Mouse (Mus musculus) T-helper 1 cell (primary cell): ENCODE results near the gene Snrpd3.
"Not testable (repeated sequence)": the region's sequence is repeated elsewhere in the genome, so short reads cannot be mapped to it uniquely, and the experiment has no call there.

ENCODE experiments used
- in situ Hi-C: fragments of 300-600 bp; cut with MboI, MseI; formaldehyde crosslinking; loops from one replicate; pipeline ENCODE4 v1.15.1; 2025; ENCODE audit warnings: high pct_unique_total_duplicates

The Snrpd3 gene

DNA sequence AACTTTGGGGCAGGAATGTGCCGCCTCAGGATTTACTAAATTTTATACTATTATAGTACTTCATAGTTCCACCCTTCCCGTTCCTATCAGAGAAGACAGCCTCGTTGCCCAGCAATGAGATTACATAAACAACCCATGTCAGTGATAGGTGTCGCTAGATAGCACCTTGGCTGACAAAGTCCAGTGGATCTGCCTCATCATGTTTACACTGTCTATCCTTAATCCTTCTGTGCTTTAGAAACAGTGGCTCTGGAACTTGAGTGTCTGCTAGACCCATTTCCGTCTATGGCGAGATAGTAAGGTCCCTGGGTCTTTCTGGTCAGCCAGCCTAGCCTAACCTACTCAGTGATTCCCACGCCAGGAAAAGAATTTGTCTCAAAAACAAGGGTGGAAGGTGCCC, 17.0 kb upstream of the Snrpd3 start:
- in situ Hi-C loops: no loop called here

DNA sequence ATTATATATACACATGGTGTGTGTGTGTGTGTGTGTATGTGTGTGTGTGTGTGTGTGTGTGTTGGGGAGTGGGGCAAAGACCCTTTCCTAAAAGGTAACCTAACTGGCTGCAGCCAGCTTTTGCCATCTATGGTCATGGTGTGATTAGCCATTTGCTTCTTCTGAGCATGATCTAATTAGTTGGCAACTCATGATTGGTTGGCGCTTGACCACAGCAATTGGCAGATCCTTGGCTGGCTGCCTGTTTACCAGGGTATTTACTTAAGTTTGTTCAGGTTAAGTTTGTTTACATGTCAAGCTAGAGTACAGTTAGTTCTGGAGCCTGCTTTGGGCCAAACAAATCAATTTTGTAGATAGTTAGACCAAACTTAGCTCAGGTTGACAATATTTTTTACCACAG, 15.7 kb upstream of the Snrpd3 start:
- in situ Hi-C loops: no loop called here

DNA sequence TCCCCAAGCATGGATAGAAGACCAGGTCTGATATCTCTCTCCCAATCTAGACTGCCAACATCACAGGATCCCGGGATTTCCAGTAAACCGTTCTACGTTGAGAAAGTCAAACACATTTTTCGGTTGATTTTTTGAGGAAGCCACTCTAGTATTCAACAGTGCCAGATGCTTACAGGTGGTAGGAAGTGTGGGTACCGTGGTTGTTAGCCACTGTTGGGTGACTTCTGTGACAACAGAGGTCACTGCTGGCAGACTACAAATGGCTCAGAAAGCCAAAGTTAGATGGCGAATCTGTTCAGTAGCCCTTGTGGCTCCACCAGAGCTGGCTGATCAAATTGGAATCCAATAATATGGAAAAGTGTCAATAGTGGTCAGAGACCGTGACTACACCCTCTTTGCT, 13.7 kb upstream of the Snrpd3 start:
- in situ Hi-C loops: no loop called here

DNA sequence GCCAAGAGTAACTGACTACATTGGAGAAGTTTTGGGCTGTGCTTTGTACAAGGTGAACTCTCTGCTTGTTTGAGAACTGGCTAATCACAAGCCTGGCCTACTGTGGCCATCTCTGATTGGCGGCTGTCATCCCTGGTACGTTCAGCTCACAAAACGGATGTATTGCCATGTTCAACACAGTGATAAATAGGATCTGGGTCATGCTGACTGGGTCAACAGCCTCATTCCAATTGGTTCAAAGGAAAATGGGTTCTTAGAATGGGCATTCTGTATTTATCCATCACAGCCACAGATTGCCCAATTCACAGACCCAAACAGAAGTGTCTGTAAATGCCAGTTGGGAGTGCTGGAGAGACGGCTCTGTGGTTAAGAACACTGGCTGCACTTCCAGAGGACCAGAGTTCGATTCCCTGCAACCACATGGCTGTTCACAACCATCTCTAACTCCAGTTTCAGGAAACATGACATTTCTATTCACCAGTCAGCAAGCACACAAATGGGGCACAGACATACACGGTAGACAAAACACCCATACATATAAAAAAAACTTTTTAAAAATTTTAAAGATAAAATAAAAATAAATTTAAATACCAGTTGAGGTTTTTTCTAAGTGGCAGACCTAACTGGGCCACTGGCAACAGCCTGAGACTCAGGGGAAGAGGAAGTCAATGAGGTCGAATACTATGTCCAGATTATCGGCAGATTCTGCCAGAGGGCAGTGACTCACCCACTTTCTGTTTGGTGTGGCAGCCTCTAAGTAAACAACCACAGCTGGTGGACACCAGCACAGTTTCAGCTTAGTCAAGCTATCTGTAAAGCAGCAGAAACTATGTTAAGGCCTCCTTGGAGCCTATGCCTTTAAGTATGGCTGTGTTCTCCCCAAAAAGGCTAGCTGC, 12.9 kb upstream of the Snrpd3 start:
- in situ Hi-C loops: no loop called here

DNA sequence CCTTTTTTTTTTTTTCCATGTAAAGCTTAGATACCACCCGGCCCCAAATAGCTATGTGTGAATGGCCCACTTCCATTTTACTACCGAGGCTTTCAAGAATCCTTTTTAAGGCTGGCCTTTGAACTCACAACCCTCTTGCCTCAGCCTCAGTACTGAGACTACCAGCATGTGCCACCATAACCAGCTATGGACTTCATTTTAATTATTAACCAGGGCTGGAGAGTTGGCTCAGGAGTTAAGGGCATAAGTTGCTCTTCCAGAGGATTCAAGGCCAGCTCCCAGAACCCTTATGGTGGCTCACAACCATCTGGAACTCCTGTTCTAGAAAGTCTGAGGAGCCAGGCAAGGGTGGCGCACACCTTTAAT, 12.2 kb upstream of the Snrpd3 start:
- in situ Hi-C loops: no loop called here

DNA sequence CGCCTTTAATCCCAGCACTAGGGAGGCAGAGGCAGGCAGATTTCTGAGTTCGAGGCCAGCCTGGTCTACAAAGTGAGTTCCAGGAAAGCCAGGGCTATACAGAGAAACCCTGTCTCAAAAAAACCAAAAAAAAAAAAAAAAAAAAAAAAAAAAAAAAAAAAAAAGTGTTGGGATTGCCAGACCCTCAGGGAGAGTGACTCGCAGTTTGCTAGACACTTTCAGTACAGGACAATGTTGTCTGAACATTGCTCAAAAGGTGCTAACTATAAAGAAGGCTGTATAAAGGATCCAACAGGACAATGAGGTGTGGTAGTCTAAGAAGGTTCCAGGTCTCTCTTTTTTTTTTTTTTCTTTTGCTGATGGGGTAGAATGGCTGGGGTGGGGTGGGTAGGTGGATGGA, 11.4 kb upstream of the Snrpd3 start:
- in situ Hi-C loops: not testable (repeated sequence)

DNA sequence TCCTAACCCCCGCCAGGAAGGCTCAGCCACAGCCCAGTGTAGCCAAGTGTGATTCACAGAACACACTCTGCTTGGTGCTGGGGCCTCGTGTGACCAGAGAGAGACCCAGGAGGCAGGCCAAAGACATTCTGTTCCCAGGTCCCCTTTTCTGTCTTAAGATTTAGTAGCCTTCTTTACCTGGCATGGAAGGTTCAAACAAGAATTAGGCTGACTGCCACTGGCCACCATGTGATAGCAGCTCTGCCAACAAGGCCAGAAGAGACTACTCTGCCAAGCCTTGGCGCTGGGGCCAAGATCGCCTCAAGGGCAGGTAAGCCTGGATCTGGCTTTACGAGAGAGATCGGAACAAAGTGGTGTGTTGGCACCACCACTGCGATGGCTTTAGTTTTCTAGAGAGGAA, 6.9 kb upstream of the Snrpd3 start:
- in situ Hi-C loops: no loop called here

DNA sequence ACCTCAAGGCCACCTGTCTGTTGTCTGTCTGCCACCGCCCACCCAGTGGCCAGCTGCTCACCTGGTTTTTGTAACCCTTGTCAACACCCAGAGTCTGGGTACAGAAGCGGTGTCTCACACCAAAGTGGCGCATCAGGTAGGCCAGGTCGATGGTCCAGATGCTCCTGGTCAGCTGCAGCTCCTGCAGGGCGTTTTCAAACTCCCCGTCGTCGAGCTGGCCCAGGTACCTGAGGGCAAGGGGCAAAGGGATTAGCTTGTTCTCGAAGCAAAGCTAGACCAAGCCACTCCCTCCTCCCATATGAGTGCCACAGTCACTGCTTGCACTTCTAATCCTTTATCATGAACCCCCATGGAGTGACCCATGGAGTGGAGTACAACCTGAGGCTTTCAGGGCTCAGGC, 6.3 kb upstream of the Snrpd3 start:
- in situ Hi-C loops: no loop called here

DNA sequence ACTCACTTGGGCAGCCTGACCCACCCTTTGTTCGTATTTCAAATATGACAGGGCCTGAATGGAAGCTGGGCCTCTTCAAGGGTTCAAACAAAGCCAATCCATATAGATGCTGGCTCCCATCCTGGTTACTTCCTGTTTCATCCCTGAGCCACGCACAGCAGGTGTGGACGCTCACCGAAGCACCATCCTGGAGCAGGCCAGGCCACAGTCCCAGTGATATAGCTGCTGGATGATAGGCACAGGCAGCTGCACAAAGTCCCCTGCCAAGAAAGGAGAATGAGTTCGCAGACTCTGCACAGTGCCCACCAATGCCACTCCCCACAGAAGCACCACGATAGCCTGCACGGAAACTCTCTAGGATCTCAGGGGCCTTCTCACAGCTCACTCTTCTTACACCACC, 5.5 kb upstream of the Snrpd3 start:
- in situ Hi-C loops: no loop called here

DNA sequence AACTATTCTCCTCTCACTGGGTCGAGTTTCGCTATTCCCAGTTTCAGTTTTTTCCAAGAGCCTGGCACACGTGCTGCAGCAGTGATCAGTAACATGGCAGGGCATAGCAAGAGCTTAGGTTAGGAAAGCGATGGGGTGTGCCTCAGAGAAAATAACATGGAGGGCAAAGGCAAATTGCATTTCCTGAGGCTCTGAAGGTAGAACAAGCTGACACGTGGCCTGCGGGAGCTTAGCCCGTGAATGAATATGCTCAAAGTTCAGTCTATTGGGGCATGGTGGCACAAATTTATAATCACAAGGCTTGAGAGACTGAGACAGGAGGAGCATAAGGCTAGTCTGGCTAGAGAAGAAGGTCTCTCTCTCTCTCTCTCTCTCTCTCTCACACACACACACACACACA, 4.6 kb upstream of the Snrpd3 start:
- in situ Hi-C loops: no loop called here

DNA sequence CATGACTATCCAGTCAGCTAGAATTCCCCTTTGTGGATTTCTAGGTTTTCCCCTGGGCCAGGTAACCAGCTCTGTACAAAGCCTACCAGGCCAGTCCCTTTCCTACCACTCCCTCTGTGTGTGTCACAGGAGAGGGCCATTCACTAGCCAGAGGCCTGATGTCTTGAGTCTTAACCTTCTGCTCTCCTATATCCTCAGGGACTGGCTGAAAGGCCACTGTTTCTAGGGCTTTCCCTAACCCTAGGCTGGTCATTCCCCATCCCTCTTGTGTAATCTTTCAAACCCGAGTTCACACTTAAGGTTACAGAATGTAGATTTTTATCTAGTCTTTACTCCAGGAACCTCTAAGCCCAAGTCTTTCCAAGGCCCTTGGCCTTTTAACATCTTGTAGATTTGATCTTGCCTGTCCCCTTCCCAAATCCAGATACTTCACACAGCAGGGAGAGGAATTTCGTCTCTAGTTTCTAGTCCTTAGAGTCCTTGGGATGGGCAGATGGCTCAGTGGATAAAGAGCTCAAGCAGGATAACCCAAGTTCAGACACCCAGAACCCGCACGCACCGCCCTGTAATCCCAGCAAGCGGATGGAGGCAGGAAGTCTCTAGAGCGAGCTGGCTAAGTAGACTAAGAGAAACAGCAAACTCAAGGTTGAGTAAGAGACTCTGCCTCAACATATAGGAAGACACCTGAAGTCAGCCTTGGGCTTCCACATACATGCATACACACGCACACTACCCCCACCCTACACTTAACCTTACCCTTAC, 3.9 kb upstream of the Snrpd3 start:
- in situ Hi-C loops: no loop called here

DNA sequence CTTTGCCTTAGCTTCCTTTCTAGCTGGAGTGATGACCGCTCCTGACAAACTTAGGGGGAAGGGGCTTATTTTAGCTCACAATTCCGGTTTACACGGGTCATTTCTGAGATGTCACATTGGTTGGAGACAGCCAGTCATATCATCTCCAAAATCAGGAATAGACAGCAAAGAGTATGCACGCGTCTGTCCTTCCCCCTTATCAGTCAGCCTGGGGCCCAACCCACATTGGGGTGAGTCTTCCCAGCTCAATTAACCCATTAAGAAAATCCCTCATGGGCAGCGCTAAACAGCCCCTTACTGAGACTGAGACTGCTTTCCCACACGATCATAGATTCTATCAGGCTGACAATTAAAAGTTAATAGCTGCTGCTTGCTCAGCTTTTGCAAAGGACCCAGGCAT, 3.0 kb upstream of the Snrpd3 start:
- in situ Hi-C loops: no loop called here

DNA sequence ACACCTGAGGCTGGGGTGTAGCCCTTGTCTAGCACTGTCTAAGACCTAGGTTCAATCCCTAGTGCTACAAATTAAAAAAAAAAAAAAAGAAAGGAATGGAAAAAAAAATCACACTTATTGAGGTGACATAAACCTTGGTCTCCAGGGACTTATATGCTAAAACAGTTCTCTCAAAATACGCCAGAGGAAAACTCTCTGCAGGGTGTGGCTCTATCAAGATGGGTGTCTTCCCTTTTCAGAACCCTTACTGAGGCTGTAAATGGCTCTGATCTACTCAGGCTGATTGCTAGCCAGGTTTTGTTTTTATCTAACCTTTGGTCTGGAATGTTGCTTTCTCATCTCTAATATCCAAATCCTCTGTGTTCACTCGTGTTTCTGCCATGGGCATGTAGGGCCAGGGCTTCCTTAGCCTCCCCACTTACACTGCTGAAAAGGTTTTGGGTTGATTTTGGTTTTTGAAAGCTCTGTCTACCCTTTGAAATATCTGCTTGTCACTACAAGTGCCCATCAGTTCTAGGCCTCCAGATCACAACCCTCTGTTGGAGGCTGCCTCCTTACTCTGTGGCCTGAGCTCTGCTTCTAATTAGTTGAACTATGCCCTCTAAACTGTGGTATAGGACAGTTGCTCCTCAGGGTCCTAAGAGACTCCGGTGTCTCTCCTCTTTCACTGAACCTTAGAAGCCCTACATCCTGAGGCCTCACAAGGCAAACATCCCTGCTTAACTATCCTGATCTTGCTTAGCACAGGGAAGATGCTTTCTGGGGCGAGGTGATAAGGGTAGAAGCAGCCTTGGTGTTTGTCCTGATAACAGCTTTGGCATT, 1.9 kb upstream of the Snrpd3 start:
- in situ Hi-C loops: no loop called here

DNA sequence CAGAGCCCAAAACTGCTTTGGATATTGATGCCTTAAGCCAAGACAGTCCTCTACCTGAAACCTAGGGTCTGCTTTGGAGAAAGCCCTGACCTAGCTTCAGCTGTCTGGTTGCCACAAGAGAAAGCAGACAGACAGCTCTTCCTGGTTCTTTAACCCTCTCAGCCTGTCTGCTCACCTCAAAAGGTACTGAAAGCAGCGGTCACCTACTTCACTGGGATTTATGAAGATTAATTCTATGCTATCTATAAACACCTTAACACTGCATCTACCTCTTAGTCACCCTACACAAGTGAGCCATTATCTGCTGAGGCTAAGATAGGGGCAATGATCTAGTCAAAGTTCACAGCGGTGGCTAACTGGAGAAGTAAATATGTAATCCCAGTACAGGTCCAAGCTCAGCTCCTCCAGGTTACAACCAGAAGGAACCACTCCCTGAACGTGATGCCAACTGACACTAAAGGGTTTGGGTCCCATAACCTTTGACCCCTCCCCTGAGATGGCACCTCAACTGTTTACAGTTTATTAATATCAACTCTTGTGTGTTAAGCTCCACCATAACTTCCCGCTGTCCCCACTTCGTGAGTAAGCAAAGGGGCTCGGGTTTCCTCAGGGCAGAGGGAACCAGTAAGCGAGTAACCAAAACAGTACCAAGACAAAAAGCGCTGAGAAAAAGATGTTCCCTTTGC, 1.2 kb upstream of the Snrpd3 start:
- in situ Hi-C loops: no loop called here

DNA sequence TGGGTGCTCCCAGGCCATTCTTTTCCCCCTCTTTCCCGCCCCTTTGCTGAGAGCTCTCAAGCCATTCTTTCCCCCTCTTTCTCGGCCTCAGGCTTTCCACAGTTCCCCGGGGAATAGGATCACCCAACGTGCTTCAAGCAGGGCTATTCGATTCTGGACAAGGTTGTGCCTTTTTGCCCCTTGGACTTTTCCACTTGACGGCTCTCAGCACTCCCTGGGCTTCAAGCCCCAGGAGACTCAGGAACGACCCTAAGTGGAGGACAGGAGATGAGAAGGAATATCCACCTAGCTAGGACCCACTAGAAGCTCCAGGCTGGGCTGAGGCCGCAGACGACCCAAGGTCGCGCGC, 653 bp upstream of the Snrpd3 start:
- in situ Hi-C loops: no loop called here

DNA sequence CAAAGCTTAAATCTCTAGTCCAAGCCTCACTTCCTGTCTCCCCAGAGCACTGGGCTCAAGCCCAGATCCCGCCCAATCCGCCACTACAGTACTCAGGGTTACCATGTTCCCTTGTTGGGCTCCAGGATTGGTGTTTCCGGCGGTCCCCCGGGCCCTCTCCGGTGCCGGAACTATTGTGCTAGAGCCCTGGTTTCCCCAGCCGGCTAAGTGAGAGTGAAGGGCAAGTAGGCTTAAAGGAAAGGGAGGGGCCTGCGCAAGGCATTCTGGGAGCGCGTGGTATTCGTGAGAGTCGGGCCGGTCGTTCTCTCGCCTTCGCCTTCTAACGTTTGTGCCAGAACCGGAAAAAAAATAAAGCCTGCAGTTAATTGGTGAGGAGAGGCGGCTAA, 400 bp downstream of the Snrpd3 start, which contains the start of gene Gucd1:
Gucd1 (minus strand) TSS at position 215 of the 386 bp plus-strand sequence.
- in situ Hi-C loops: no loop called here

DNA sequence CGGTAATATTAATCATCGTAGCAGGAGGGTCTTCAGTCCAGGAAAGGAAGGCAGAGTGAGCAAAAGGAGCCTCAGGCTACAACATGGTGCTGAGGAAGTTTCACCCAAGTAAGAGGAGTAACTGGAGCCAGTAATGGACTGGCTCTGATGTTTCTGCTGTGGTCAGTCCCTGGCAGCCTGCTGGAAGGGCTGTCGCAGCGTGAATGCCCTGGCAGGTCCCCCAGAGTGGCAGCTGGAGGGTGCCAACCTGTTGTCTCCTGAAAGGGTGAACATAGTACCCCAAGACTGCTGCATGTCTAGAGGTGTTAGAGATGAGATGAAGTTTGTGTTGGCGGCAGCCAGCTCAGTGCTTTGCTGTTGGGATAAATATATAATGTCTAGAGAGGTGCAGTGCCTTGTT, 3.2 kb downstream of the Snrpd3 start:
- in situ Hi-C loops: no loop called here

DNA sequence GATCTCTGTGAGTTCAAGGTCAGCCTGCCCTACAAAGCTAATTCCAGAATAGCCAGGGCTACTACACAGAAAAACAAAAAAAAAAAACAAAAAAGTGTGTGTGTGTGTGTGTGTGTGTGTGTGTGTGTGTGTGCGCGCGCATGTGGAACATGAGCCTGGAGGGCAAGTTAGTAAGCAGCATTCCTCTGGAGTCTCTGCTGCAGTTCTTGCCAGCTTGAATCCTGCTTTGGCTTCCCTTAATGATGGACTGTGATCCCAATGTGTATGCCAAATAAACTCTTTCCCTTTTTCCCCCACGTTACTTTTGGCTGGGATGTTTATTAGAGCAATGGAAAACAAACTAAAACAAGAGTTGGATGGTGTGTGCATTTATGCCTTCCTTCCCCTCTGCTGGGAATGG, 4.3 kb downstream of the Snrpd3 start:
- in situ Hi-C loops: no loop called here

DNA sequence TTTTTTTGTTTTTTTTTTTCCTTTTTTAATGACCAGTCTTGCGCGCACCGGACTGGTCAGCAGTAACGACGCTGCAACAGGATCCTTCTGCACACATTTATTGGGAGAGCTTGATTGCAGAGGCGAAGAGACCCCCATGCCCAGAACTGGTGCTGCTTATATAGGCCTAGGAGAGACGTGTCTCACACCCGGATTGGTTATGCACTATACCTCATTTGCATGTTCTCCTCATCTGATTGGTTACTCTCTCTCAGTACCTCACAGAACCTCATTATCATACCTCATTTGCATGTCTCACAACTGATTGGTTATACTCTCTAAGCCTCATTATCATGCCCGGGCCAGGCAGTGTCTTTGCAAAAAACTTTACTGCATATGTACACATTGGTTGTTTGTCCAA, 8.1 kb downstream of the Snrpd3 start:
- in situ Hi-C loops: not testable (repeated sequence)

DNA sequence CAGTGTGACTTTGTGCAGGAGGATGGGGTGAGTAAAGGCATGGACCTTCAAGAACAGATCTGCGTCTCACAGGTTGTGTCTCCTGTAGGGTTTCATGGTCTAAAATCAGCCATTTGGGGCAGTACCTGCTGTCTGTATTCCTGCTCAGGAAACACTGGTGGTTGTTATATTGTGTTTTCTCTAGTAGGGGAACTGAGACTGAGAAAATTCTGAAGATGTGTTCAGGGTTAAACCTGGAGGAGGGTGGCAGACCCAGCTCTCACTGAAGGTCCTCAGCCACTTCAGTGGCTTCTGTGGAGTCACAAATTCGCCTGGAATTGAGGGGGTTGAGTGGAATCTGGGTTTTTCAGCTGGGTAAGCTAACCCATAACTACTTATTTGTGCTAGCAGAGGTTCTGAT, 13.0 kb downstream of the Snrpd3 start:
- in situ Hi-C loops: no loop called here

DNA sequence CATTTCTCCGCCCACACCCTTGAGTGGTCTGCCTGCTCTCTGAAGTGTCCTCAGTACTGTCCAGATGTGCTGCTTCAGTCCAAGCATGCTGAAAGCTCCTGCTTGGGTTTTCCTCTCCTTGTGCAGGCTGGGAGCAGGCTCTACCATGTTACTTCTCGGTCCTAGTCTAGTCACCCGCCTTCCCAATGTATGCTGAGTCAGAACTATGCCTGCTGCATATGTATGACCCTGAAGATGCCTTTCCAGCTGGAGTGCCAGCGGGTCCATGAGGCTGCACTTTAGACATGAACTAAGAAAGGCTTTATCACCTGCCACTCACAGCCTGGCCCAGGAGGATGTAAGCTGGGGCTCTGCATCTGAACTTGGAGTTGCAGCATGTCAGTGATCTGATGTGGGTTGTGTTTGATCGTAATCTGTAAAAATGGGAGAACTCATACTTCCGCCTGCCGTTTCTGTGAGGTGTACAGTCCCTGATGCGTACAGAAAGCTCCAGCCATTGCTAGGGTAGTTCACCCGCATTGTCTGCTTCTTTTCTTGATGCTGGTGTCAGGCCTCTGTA, 14.3 kb downstream of the Snrpd3 start:
- in situ Hi-C loops: no loop called here
